Mouse (Mus musculus) gastrocnemius, postnatal 25 days (tissue): ENCODE results near the gene Mpg. TPM values are rescaled to one million over a fixed set of nuclear protein-coding genes. Genes with fewer than 3 reads are reported as not detected.

Experiments used
- DNase-seq: peaks from one replicate; pipeline ENCODE4 v3.0.0; 2022
- total RNA-seq, 2 experiments: library from RNA; stranded (reverse); gene quantifications; 1 replicate in 1 of 2; 2 replicates in 1 of 2; pipeline ENCODE4 v1.2.3; 2021

Gene Mpg
- total RNA-seq, 2 experiments from 2014 or later = 6.1 to 6.2 TPM

DNA sequence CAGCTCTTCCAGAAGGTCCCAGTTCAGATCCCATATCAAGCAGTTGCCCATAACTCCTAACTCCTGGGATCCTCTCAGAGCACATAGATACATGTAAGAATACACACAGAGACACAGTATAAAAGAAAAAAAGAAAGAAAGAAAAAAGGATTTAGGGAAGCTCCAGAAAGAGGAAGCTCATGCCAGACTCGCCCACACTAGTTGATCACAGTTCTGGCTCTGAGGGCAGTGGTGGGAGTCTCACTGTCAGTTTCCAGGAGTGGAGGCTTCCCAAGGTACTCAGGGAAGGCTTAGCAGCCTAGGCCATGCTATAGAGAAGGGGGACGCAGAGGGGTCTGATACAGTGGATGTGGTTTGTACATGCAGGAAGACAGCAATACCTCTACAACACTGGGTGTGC lies 4.8 kb downstream of the Mpg start:
- DNase-seq = no peak

DNA sequence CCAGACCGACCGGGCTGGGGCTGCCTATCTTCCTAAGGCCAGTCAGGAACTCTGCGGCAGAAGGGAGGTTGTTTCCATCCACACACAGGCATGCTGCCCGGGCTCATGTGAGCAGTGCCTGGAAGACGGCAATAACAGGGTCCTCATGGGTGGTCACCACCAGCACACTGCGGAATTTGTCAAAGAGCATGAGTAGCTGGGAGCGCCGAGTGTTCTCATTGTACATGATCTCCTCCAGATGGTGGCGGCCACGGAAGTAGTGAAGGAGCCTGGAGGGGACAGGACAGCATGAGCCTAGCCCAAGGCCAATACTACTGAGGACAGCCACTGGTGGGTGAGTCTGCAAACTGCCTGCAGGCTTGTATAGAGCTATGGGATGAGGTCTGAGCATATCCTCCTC lies 6.5 kb downstream of the Mpg start:
- no peak for DNase-seq

DNA sequence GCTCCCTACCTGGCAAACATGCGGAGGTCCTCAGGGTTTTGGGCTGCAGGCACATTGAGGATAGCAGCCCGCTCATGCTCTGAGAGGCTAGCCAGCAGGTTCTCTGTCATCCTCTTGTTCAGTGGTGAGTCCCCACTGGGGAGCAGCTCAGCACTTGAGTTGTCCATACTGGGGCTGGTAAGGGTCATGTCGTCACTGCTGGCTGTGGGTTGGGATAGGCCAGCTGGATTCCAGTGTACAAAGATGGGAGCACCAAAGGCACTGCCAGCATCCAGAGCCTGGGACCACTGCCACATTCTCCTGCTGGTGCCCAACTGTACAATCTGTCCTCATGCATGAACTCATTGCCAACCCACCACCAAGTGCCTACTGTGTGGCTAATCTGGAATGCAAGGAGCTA lies 7.6 kb downstream of the Mpg start:
- no peak for DNase-seq

DNA sequence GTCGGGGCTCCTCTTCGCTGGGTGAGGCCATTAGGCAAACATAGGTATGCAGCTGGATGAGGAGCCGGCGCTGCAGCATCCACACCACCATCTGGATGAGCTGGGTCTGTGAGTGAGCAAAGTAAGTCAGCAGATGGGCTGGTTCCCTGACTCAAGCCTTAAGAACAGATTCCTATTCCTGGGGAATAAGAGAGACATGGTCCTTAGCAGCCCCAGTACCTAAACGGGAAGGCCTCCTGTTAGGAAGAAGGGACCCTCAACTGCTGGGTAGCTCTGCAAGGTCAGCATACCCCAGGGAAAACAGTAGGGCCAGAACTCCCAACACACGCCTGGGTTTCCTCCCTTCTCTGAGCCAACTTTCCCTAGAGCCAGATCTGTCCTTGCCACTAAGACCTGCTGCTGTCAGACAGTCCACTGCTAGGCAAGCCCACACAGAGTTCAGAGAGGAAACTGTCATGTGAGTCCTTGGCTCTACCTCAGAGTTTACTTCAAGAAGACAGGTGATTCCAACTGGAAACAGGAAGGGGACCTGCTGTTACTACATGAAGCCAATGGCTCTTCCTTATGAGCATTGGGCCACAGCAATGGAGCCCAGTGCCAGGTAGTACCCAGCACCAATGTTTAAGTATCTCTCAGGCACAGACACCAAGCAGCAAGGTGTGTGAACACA lies 8.6 kb downstream of the Mpg start:
- no peak for DNase-seq

DNA sequence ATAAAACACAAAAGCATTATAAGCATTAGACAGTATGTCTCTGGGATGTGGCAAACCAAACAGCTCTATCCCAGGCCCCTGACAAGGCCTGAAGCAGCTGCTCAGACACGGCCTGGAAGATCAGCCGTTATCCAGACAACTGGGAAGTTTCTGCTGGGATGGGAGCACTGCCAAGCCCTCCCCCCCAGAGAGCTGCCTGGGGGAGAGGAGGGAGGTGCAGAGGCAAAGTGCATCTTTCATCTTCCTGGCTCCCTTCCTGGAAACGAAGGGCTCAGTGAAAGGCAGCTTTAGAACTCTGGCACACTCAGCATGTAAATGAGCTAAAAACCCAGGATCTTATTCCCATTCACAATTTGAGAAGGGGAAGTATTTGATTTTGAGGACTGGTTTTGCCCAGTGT lies 9.3 kb downstream of the Mpg start:
- peak; percentile 83 for DNase-seq

DNA sequence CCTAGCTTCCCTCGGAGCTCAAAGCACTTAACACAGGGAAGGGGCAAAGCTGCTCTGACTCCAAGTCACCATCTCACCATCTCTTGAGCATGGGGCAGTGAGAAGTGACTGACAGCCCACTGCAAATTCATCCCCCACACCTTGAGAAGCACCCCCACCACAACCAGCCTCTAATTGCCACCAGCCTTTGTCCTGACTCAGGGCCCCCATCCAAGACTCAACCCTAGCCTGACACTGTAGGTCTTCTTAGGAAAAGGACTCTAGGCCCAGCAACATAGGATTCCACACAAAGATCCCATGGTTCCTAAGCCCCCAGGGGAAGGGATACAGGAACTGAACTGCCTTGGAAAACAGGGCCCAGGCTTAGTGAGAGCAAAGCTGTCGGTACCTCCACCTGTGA lies 9.8 kb downstream of the Mpg start:
- DNase-seq = no peak

DNA sequence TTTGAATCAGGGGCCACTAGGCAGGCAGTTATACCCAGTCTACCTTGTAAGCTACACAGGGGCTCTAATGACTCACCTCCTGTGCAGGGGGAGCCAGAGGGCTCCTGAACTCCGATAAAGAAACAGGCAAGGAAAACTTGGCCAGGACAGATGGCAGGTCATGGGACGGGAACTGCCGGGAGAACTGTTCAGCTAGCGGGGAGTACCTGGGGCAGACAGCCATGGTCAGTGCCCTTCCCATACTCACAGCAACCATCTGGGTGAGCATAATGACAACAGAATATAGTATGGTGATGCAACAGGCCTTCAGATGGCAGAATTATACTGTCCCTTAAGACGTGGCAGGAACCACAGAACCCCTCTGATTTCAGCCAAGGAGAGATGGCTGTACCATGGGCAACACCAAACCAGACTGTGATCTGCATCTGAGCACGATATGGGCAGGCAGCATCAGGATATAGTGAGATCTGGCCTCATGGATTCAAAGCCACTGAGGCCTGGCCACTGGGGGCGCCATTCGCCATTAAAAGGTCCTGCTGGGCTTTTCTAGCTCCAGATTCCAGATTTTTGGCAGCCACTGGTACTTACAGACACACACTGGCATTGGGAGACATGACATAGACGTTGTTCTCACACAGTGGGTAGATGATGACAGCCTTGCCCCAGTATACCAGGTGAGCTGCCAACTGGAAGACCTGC lies 10.6 kb downstream of the Mpg start:
- no peak for DNase-seq

DNA sequence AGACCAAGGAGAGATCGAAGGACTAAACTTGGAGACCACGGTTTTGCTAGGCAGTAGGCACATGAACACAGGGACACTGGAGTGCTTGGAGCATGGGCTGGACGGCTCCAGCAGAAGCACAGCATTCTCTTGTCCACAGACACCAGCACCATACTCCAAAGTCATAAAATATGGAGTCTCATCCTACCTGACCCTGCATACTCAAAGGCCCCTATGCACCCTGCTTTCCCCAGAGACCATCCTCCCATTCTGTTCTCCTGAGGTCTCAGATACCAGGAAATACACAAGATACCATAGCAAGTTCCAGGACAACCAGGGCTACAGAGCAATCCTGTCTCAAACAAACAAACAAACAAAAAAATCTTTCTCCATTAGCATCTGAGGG lies 11.1 kb downstream of the Mpg start:
- DNase-seq = no peak

DNA sequence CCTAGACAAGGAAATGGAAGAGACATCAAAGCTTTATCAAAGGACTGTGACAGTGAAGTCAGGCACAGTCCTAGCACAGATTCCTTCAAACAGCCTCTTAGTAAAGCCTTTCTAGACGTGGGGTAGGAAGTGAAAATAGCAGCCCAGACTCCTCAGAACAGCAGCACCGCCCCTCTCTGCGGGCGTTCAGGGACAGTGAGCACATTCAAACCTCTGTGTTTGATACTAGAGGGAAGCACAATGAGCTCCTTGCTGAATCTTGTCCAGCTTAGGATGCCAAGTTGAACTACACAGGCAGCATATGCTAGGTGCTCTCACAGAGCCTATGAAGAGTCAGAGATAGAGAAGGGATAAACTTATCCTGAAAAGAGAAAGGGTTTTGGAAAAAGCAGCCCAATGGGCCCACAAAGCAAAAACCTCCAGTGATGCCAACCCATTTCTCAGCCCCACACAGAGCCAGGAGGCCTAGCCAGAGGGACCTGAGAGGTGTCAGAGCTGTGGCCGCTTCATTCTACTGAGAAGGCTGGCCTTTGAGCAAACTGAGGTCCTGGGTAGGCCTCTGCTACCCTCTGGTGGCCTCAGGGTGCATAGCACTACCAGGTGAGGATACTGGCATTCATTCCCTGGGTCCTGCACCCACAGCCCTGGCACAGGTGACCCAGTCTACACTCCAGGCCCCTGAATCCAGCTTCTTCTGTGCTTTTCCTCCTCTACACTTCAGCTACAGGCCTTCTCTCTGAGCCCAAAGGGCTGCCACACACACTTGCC lies 12.0 kb downstream of the Mpg start:
- peak; percentile 51 for DNase-seq

DNA sequence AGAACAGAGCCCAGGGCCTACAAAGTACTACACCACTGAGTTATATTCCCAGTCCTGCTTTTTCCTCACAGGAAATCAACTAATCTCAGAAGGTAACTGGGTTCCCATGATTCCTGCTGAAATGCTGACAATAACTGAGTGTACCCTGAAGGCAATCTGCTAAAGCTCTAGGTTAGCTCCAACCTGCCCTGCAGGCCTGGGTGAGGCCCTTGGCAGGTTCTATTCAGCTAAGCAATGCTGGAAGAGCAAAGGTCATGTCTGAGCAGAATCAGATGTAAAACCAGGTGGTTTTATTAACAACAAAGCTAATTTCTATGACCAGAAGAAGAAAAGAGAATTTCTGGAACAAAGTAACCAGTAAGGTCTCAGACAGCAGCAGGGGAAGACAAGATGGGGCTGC lies 15.1 kb downstream of the Mpg start:
- no peak for DNase-seq

DNA sequence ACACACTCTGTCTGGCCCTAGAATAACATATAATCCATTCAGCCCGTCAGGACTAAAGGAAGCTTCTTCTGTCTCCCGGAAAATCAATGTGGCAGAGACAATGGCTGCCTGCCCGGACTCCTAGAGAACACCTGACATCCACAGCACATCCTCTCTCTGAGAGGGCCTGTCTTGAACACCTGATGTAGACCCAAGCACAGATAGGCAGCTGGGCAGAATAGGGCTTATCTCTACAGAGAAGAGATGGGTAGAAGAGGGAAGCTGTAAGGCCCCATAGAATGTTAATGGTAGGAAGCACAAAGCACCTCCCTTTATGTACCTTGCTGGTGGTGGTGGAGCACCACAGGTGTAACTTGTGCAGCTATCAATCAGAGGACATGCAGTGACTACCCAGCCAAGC lies 15.9 kb downstream of the Mpg start:
- no peak for DNase-seq

DNA sequence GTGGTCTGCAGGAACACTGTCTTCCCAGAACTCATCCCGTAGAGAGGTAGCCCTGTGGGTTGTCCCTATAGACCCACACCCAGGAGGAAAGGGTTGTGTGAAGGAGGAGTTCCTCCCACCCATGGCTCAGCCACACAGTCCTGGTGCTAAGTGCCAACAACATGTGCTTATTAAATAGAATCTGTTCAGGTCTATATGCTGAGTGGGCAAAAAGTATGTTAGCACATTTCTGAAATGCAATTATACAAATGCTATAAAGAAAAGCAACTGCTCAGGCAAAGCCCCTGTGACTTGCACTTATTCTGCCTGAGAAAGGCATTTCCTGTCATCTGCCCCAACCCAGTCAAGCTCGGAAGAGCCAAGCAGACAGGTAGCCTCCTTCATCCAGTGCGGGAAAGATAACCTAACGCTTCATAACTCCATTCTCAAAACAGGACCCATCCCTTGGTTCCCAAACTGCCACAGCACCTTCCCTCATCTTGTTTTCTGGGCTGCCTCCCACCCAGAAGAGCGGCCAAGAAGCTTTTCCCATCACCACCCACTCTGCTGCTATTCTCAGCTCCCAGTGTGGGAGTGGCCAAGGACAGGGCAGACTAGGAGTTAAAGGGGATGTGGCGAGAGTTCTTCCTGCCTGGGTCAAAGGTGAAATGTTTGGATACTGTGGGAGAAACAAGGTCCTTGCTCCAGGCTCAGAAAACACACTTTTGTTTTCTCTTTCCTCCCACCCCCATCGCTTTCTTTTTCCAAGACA lies 17.1 kb downstream of the Mpg start:
- no peak for DNase-seq

DNA sequence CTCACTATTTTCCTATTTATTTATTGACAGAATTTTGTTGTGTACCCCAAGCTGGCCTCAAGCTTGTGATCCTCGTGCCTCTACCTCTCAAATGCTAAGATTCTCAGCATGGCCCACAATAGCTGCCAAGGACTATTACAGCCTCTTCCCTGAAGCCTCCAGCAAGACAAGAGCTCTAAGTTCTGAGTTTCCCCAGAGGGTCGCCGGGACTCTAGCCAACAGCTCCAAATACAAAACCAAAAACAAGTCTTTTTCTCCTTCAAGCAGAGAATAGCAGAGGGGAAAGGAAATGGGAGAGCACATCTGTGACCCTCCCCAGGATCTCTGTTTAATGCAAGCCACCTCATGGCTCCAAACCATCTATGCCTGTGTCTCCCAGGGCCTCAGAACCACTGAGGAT lies 17.8 kb downstream of the Mpg start:
- peak; percentile 60 for DNase-seq

DNA sequence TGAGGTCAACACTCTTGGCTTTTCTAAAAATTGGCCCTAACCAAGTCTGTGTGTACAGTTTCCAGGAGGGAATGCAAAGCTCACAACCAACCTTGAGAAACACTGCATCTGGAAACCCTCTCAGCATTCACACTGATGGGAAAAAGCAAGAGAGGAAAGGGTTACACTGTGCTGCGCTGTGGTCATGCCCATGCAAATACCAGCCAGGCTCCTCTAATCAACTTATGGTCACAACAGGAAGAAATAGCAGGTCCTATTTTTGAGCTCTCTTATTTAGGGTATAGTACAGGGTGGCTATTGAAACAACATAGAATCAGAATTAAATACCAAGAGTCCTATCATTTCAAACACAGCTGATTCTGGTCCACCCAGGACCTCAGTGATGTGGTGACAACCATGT lies 18.3 kb downstream of the Mpg start:
- no peak for DNase-seq

DNA sequence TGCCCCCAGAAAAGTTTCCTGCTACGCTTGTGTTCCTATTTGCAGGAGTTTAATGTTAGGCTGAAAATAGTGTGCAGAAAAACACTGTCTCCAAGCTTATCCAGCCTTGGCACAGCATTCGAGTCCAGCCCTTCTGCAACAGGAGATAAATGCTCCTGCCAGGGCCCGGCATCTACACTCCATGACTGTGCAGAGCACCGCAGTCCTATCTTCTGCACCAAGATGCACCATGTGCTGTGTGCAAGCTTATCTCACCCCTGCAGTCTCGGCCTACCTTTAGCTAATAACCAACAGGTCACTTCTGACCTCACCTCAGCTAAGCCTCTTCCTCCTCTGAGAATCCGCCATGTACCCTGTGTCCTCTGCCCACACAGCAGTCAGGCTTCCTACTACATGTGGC lies 19.3 kb downstream of the Mpg start:
- DNase-seq = no peak

DNA sequence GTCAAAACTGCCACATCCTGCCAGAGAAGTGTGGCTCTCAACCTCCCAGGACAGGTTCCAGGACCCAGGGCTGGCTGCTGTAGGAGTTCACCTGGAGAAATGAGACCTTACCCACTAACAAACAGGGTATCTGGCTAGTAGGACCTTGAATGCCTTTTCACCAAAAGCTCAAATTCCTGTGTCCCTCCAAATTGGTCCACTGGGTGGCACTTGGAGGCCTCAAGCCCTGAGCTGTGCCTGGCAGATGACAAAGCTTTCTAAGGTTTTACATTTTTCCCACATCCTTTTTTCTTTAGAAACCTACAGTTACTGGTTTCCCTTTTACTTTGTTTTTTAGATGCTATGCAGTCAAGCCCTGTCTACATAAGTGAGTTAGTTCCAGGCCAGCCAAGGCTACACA lies 20.8 kb downstream of the Mpg start:
- DNase-seq = no peak

DNA sequence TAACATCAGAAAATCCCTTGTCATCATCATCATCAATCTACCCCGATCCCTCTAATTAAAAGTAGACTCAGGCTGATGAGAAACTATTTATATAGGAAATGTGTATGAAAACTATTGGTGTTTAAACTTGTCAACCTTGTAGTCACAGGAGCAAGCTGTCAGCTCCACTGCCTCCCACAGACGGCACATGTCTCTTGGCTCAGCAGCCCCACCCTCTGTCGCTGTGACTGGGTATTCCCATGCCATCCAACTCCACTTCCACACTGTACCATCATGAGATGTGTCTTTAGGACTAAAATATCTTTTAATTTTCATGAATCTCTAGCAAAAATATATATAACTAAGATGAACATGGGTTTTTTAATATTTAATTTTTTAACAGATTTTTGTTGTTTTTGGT lies 22.0 kb downstream of the Mpg start:
- DNase-seq = no peak

DNA sequence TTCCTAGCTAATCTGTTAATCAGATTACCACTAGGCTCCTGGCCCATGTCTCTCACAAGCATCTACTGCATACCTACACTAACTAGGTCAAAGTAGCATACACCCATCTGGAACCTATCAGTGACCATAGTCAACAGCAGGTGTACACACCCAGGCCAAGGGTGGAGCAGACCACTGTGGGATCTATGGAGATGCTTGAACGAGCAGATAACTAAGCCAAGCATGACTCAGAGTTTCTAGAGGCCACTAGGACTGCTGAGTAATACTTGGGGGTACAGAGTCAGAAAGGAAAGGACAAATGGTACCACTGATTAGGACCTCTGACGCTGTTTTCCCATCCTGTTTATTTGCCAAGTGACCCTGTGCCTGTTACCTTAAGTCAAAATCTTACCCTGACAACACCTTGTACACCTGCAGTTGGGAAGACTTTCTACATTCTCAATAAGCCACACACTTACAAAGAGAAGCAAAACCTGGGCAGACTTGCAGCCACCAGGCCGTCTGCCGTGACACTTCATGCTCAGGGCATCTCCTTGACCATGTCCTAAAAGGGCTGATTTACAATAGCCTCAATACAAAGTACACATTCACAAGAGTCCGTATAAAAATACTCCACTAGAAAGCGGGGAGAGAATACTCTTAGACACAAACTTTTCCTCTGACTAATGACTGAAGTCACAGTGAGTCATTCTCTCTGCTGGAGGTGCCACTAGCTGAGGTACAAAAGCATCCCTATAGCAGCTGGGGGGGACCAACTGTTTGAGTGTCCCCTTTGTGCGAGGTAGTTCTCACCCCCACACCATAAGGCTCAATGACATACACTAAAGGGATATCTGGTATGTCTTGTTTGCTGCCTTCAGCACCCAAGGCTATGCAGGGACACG lies 24.8 kb downstream of the Mpg start:
- DNase-seq = no peak

DNA sequence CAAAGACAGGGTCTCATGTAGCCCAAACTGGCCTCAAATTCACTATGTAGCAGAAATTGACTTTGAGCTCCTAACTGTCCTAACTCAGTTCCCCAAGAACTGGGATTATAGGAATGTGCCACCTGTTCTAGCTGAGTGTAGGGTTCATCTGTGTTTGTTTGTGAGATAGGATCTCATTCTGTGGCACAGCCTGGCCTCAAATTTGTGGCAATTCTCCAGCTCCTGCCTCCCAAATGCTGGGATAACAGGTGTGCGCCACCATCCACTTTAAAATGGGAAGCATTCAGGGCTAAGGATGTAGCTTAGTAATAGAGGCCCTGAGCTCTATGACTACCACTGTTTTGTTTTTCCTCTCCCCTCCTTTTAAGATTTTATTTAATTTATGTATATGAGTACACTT lies 26.8 kb downstream of the Mpg start:
- no peak for DNase-seq

DNA sequence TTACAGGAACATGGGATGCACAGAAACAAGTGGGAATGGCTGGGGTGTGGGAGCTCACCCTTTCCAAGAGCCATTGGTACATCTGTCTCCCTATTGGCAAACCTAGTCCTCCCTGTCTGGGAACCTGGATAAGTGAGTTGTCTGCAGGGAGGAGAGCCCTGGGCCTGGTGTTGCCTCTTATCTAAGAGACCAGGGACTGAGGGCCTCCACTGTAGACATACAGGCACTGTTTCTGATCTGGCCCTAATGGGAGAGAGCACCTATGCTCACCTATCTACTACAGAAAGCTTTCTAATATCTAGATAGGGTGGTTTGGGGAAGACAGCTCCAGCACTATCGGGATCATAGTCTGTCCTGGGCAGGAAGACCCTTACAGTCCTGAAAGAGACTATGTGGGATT lies 29.8 kb downstream of the Mpg start:
- no peak for DNase-seq

DNA sequence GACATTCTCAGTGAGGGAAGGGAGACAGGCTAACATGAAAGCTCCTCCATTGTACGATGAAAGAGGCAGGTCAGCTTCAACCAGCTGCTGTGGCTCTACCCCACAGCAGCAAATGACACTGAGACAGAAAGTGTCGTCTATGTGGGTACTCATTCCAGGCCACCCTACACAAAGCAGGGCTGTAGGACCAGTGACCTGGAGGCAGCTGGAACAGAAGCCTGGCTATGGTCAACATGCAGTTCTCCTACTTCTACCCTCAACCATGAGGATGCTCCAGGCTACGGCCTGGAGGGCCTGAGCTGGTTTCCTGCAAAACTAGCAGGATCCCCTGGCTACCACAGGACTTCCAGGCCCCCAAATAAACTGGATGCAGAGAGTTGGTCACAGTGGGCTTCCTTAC lies 30.3 kb downstream of the Mpg start:
- DNase-seq = no peak
